ENCODE assay signal across 29 mouse cellular contexts in the genomic region with DNA sequence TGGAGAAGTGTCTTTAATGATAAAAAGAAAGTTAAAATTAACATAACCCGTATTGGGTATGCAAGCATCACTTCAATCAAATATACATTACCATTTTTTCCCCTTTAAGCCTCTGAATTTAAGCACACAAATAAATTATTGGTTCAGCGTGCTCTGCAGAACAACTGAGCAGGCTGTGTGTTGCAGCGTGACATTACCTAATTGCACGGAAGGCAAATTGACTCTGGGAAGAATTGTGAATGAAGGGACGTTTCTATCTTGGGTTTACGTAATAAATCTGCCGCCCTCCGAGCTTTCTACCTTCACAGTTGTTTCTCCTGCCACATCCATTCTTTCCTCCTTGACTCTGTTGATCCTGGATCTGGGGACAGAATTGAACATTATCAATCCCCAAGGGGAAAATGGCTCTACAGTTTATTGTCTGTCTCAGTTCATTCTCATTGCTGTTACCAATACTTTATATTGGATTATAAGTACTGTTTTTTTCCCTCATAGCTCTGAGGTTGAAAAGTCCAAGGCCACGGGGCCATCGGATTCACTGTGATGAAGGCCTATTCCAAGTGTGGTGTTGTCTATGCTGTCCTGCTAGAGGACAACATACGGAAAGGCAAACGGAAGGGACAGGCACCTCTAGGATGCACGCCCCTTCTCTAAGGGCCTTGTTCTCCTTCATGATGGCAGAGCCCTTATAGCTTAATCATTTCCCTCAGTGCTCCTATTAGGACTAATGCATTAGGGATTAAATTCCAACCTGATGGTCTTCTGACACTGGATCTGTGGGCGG.
DNase-seq lines count a peak whose midpoint lies in the region; ATAC-seq and TF ChIP-seq lines count a peak whose summit lies in the region.
"Had no signal": no experiment of that assay in that cellular context is flagged by ENCODE, and none has a peak within 500 bp of the region (broad histone marks: within the 10 kb centered on the region; RNA-seq: fewer than 3 reads in every experiment).

No protein-coding gene starts in this region.

- H3K9me3 ChIP-seq in forebrain, embryonic 12.5 days: no peaks in the 10 kb centered on the region
- H3K9me3 ChIP-seq in forebrain, embryonic 11.5 days (ENCODE audit: control insufficient read depth, low read length): no peaks in the 10 kb centered on the region
- no peaks in the 10 kb centered on the region for H3K9me3 ChIP-seq in neural tube, embryonic 13.5 days
- H3K9me3 ChIP-seq: heart, embryonic 12.5 days; kidney, embryonic 15.5 days; liver, embryonic 12.5 days had no signal

- 82% methylated on average over 14 of the region's 14 CpGs for WGBS in forebrain, embryonic 12.5 days
- 88% methylated on average over 14 of the region's 14 CpGs for WGBS in forebrain, embryonic 11.5 days
- WGBS in neural tube, embryonic 13.5 days: 58% methylated on average over 14 of the region's 14 CpGs

- no peak for TF ChIP-seq CTCF in layer of hippocampus, adult 2 months (conservative IDR thresholded peaks at IDR 0.05)

- H3K9ac ChIP-seq in forebrain, embryonic 12.5 days: no peak overlapping the region
- H3K9ac ChIP-seq in forebrain, embryonic 11.5 days (ENCODE audit: low read length): no peak overlapping the region
- no peak overlapping the region for H3K9ac ChIP-seq in neural tube, embryonic 13.5 days
- H3K9ac ChIP-seq: forebrain, postnatal 0 days; heart, embryonic 12.5 days; kidney, embryonic 15.5 days; liver, embryonic 12.5 days; liver, postnatal 0 days had no signal

- ATAC-seq in forebrain, embryonic 12.5 days (ENCODE audit: low FRiP score): peak; percentile 40; the same call in 1 of the 2 replicates
- ATAC-seq in forebrain, embryonic 11.5 days (replicated peaks; ENCODE audit: low FRiP score): no peak
- ATAC-seq in neural tube, embryonic 13.5 days (ENCODE audit: low read depth): peak; percentile 65; the same call in 1 of the 2 replicates
- ATAC-seq: activated CD4-positive, CD25-positive, alpha-beta regulatory T cell, adult 4 months; forebrain, postnatal 0 days; liver, embryonic 12.5 days; liver, postnatal 0 days had no signal

- no peak overlapping the region for H3K27ac ChIP-seq in forebrain, embryonic 12.5 days
- H3K27ac ChIP-seq in forebrain, embryonic 11.5 days (ENCODE audit: low read depth, low read length): no peak overlapping the region
- H3K27ac ChIP-seq in layer of hippocampus, adult 2 months: peak overlapping the region; percentile 33; the same call in 1 of the 2 replicates
- H3K27ac ChIP-seq in neural tube, embryonic 13.5 days (replicated peaks): peak overlapping the region; percentile 56
- H3K27ac ChIP-seq: heart, adult 2 months; kidney, embryonic 15.5 days; liver, embryonic 12.5 days had no signal

- H3K27me3 ChIP-seq in forebrain, embryonic 12.5 days: no peaks in the 10 kb centered on the region
- no peaks in the 10 kb centered on the region for H3K27me3 ChIP-seq in forebrain, embryonic 11.5 days (ENCODE audit: control insufficient read depth, insufficient read depth, low read length)
- no peaks in the 10 kb centered on the region for H3K27me3 ChIP-seq in neural tube, embryonic 13.5 days
- H3K27me3 ChIP-seq: CH12.LX; heart, embryonic 12.5 days; kidney, embryonic 15.5 days; liver, embryonic 12.5 days had no signal

- no peak overlapping the region for H3K4me3 ChIP-seq in forebrain, embryonic 12.5 days (replicated peaks)
- H3K4me3 ChIP-seq in forebrain, embryonic 11.5 days (ENCODE audit: low read depth, low read length): no peak overlapping the region
- no peak overlapping the region for H3K4me3 ChIP-seq in layer of hippocampus, adult 2 months
- H3K4me3 ChIP-seq in neural tube, embryonic 13.5 days: no peak overlapping the region
- H3K4me3 ChIP-seq: heart, adult 2 months; heart, embryonic 12.5 days; kidney, embryonic 15.5 days; liver, embryonic 12.5 days had no signal

- no peak for DNase-seq in forebrain, embryonic 11.5 days (ENCODE audit: low spot score)
- DNase-seq in layer of hippocampus, adult 2 months (ENCODE audit: low spot score in 2 of 2): no peak
- no peak for DNase-seq in layer of hippocampus, adult 9-11 months
- peak; percentile 24 for DNase-seq in brain, adult 2 months (ENCODE audit: low read depth, low spot score)
- DNase-seq in kidney, postnatal 36 days: no peak
- no peak for DNase-seq in ovary, postnatal 14 days (ENCODE audit: low spot score)
- DNase-seq: adrenal gland, adult 2 months; cerebellum, adult 11 months; cerebellum, adult 9-10 months; cerebellum, postnatal 36 days; forebrain, postnatal 0 days; heart, adult 2 months; heart, postnatal 4 days; kidney, adult 18-20 months; kidney, postnatal 25 days; layer of hippocampus, postnatal 36 days; left cerebral cortex, postnatal 4 days; liver, postnatal 0 days; lung, postnatal 36 days; retina, postnatal 1 day; right cerebral cortex, postnatal 14 days; thymus, postnatal 14 days had no signal

- no peaks in the 10 kb centered on the region for H3K4me1 ChIP-seq in forebrain, embryonic 12.5 days
- no peaks in the 10 kb centered on the region for H3K4me1 ChIP-seq in forebrain, embryonic 11.5 days (replicated peaks; ENCODE audit: control insufficient read depth, insufficient read depth, low read length)
- H3K4me1 ChIP-seq in neural tube, embryonic 13.5 days (replicated peaks): peaks cover 3% of the 10 kb centered on the region; the same call in 1 of the 2 replicates
- H3K4me1 ChIP-seq: heart, embryonic 12.5 days; kidney, embryonic 15.5 days; liver, embryonic 12.5 days had no signal

- no peak overlapping the region for H3K4me2 ChIP-seq in forebrain, embryonic 12.5 days
- no peak overlapping the region for H3K4me2 ChIP-seq in forebrain, embryonic 11.5 days (ENCODE audit: low read depth, low read length, severe bottlenecking)
- H3K4me2 ChIP-seq in neural tube, embryonic 13.5 days: no peak overlapping the region
- H3K4me2 ChIP-seq: heart, embryonic 12.5 days; kidney, embryonic 15.5 days; liver, embryonic 12.5 days had no signal

- H3K36me3 ChIP-seq in forebrain, embryonic 12.5 days (replicated peaks): no peaks in the 10 kb centered on the region
- no peaks in the 10 kb centered on the region for H3K36me3 ChIP-seq in forebrain, embryonic 11.5 days (ENCODE audit: control insufficient read depth, insufficient read depth, low read length)
- H3K36me3 ChIP-seq in neural tube, embryonic 13.5 days: peaks cover 5% of the 10 kb centered on the region; the same call in 1 of the 2 replicates
- H3K36me3 ChIP-seq: heart, embryonic 12.5 days; kidney, embryonic 15.5 days; liver, embryonic 12.5 days had no signal

Comparison
In these comparisons a context has a peak if more than half of its experiments do, and no peak if none do; other contexts are left out.
1. H3K27ac ChIP-seq: peak in layer of hippocampus, adult 2 months (single experiment) and neural tube, embryonic 13.5 days (single experiment); none in forebrain, embryonic 12.5 days (single experiment) and forebrain, embryonic 11.5 days (single experiment).